Mouse (Mus musculus) retina, embryonic 14.5 days (tissue): ENCODE measurements at regions not wholly inside any gene's neighbourhood (a gene's known extent, or its start where the extent isn't known, plus 50 kb on each side); places are given as distances from the start of the nearest gene placed in this dataset.

ENCODE experiments used
- DNase-seq: peaks from one replicate; pipeline ENCODE4 v3.0.0-alpha.2; 2015; ENCODE audit warnings: low spot score

DNA sequence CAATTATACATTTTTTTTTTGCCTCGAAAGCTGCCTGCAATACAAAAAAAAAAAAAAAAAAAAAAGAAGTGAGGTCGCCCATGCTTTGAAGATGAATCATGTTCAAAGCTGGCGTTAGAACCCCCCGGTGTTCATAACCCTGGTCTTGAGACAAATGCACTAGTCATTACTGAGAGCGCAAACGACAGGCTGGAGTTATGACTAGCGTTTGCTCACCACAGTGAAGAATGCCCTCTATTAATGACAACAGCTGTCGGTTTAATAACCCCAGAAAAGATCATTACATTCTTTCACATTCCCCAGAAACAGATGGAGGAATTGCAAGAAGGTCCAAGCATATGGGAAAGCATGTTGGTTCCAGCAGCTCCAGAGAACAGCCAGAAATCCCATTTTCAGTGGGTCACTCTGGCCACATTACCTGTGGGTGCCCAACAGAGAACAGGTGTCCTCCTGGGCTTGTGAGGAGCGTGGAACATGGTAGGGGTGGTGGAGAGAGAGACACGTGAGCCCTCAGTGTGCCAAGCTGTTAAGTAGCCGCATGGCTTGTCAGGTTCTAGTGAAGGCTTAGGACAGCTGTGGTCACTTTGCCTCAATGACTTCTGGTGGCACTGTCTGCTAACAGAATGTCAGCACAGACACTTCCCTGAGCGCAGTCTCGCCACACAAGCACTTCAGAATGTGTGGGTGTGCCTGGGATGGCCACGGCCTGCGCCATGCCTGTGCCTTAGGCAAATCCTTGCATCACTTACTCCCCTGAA, 60.4 kb downstream of the Aipl1 start:
- DNase-seq: no peak

DNA sequence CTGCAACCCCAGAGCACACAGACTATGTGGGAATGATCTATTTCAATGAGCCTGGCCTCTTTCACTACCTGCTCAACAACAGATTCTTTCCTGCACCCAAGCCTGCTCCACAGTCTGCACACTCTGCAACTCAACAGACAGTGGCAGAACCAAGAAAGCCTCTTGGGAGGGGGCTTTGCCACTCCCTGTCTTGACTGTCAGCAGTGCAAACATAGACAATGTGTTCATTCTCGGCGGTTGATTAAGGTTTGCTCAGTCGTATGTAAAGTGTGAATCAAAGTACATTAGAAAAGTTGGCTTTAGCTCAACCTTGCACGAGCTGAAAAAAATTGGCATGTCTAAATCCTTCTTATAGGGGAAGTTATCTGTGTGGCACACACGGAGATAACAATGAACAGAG, 66.0 kb downstream of the Aipl1 start:
- DNase-seq: no peak

DNA sequence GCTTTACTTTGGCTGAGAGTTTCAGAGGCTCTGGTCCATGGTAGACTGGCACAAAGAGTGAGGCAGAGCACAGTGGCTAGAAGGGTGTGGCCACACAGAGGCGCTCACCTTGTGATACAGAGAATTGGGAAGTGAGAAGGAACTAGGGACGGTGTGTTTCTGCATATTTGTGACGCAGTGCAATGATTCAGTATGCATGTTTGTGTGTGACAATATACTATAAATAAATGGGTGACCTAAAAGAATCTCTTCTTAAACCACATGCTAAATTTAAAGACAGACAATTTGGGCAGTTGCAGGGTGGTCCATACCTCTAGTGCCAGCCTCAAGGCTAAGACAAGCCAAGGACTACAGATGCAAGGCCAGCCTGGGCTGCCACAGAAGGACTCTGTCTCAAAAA, 75.0 kb downstream of the Aipl1 start:
- no peak for DNase-seq

DNA sequence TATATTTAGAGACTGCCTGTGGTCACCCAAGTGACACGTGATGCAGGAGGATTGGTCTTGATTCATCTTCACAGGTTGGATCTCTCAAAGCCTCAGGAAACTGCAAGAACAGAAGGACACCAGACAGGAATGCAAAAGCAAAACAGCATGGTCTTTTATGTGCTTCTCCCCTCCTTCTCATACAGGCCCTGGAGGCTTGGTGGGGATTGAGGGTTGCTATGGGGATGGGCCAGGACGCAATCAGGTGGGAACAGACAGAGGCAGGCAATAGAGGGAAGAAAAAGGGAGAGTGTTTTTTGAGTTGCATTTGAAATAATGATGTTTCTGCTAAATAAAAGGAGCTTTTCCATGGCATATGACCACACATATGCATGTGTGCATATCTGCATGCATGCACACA, 84.8 kb downstream of the Aipl1 start:
- no peak for DNase-seq

DNA sequence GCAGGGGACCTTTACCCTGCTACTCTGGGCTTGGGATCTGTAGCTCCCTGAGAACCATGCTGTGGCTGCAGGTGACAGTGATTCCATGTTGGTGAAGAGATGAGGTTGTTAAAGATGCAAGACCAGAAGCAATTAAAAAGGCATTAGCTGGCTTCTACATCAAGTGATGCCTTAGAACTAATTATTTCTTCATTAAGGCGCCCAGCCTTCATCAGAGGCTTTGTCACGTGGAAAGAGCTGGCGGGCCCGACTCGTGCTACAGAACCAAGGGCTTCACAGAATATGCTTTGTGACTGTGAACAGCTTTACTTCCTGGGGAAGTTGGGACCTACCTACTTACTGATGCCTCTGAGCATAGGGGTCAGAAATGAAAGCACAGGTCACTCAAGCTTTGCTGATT, 90.1 kb downstream of the Aipl1 start:
- DNase-seq: no peak

DNA sequence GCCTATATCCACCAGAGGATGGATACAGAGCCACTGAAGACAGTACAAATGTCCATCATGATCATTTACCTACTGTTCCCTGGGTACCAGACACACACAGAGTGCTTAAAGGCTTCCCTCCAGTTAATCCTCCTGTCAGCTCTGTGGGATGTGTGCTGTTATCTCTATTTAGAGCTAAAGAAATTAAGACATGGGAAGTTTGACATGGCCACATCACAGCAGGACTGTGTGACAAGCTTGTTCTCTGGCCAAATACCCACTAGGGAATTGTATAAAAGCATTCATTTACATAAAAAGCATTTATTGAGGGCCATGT, 92.3 kb downstream of the Aipl1 start:
- DNase-seq: no peak

DNA sequence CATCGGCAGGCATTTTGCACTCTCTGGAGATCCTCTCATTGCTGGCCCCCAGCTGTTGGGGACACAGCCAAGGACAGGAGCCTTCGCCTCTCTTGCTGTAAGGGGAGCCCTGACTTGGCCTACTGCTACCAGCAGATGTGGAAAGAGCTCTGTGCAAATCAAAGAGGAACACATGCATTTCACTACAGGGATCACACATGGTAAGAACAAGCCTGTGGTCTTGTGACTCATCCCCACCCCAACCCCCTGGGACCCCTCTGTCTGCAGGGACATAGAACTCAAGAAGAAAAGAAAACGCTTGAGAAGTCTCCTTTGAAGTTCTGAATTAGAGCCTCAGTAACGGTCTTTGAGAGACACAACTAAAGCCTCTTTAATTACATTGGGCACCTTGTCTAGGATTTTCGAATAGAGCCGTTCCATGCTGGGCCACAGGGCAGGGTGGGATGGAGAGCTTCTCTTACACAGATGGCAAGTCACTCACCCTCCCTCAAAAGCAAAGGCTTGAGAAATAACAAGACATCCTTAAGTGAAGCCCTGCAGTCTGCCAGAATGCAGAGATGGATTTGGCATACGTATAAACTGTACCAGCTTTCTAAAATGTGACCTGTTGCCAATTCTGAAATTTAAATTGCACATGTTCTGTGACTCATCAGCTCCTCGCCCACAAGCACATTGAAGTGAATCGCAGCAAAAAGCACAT, 92.8 kb downstream of the Aipl1 start:
- DNase-seq: no peak

DNA sequence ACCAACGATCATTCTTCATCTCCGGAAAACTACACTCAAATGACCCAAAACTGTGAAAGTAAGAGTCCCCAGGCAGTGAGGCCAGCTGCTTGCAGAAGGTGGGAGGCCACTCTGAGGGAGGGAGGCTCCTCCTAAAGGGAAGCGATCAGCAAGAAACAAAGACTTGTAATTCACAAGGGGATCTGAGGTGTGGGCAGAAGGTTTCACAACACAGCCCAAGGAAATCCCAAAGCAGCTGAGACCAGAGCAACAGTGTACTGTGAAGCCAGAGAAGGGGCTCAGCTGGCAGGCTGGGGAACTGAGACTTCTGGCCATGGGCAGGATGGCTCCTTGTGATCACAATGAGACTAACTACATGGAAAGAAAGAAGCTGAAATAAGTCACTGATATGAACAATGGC, 93.8 kb downstream of the Aipl1 start:
- no peak for DNase-seq

DNA sequence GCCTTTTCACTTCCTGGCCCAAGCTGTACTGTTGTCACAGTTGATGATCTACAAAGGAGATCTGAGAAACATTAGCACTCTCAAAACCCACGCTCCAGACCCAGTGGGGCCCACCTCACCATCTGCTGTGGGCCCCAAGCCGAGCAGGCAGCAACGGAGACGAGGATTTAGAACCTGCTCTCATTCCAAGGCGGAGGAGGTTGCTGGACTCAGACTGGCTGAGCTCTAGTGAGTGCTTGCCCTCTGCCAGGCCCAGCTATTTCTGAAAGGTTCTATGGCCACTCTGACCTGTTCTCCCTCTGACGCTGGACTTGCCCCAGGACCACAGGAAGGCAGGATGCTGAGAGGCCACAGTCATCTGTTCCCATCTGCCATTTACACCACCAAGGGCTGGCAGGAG, 98.2 kb downstream of the Aipl1 start:
- no peak for DNase-seq

DNA sequence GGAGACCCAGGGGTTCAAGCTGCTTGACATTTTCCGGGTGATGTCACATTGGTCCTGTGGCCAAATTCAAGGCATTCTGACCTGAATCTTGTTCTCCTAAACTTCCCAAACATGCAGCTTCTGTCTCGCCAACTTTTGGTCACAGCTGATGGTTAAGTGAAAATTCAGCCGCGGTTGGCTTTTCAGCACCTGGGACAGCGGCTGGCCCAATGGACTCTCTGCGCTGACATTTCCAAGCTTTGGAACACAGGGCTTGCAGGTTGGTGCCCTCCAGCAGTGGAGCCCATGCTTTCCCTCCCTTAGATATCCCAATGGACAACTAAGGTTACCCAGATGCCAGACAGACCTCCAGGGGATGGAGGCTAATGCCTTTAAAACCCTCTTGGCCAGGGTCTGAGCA, 100.2 kb downstream of the Aipl1 start:
- DNase-seq: peak; percentile 46

DNA sequence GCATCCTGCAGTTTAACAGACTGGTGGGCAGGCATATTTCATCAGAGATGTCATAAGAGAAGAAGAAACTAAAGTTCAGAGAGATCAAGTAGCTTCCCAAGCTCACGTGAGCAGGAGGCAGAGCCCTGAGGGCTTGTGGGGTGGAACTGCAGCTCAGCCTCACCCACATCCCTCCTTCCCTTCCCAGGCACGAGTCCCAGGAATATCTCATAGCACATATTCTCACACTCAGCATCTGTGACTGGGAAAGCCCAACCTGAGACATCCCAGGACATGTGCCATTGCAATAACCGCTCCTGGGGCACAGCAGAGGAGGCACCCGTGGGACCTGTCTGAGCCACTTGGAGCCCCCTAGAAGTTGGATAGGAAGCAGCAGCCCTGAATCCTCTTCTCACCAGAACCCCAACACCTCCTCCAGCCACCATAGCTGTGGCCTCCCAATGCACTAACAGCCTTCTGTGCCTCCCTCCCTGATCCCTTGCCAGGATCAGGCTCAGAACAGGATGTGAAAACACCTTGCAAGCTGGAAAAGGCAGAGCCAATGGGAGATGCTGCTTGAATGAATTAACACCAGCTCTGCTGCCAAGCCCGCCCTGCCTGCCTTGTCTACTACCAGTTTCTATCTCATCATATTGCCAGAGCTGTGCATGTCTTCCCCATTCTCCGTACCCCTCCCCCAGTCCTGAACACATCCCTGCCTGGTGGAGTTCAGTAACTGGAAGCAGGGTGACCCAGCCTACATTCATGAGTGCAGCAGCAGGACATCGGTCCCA, 107.4 kb downstream of the Aipl1 start:
- no peak for DNase-seq

DNA sequence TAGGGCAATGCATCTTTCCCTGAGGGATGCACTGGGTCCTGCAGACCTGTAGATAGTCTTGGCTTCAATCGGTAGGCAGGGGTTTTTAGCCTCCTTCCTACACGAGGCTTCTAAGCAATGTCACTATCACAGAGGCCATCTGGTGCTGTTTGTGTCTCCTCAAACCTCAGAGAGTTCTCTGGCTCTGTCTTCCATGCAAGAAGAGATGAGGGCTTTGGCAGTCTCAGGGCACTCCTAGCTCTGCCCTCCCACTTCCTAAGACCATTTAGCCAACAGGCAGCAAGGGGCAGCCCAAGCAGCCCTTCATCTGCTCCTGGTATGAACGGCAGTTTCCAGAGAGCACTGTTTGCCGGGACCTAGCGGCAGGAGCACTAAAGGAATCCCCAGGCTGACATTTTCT, 122.6 kb downstream of the Aipl1 start:
- no peak for DNase-seq

DNA sequence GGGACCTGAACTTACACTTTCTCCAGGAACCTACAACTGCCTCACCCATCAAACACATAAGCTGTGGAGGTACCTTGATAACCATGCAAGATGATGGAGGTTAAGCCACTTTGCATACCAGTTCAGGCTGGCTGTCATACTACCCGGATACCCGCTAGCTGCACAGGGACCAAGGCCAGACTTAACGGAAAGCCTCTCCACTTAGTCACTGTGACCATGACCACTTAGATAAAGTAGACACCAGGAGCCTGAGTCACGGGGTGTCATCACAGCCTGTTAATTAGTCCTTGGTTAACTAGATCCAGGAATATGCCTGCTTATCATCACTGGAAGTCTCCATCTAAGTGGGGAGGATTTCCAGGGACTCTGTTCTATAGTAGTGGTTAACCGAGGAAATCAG, 124.7 kb downstream of the Aipl1 start:
- no peak for DNase-seq

DNA sequence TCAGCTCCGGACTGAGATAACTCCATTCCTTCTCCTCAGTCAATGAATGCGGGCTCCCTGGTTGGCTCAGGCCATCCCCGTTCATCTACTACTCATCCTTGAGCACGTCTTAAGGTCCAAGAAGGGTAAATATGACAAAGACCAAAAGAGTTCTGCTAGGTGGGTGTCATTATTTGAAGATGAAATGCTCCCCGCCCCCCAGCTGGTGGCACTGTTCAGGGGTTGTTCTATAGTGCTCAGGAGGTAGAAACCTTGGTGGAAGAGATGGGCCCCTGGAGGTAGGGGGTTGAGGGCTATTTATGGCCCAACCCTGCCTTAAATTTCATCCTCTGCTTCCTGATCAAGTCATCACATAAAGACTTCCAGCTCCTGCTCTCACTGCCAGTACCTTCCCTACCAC, 126.0 kb downstream of the Aipl1 start:
- no peak for DNase-seq

DNA sequence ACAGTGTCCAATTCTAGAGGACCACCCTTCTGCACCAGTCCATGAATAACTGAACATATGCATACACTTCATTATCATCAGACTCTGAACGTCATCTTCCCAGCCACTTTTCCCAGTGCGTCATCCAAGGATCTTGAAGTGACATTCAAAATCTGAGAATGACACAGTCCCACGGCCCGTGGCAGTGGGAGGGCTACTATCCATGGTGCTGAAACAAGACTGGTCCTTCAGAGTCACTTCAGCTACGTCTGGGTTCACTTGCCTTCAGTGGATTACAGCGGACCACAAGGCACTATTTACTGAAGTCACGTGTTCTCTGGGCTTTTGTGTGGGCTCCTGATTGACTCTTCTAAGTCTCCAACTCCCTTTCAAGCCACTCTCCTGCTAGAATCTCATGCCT, 128.7 kb downstream of the Aipl1 start:
- DNase-seq: peak; percentile 27

DNA sequence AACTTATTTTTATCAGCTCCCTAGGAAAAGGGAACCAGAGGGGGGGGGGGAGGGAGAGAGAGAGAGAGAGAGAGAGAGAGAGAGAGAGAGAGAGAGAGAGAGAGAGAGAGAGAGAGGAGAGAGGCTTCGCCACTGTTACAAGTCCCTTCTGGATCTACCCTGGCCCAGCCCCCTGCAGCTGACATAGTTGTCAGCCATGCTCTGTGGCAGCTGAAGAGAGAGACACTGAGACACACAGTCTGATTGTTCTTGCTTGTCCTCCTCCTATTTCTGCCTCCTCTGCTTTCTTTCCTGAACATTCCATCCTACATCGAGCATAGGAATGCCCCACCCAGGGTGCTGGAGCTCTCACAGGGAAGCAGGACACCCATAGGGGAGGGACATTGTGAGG, 134.3 kb downstream of the Aipl1 start:
- no peak for DNase-seq

DNA sequence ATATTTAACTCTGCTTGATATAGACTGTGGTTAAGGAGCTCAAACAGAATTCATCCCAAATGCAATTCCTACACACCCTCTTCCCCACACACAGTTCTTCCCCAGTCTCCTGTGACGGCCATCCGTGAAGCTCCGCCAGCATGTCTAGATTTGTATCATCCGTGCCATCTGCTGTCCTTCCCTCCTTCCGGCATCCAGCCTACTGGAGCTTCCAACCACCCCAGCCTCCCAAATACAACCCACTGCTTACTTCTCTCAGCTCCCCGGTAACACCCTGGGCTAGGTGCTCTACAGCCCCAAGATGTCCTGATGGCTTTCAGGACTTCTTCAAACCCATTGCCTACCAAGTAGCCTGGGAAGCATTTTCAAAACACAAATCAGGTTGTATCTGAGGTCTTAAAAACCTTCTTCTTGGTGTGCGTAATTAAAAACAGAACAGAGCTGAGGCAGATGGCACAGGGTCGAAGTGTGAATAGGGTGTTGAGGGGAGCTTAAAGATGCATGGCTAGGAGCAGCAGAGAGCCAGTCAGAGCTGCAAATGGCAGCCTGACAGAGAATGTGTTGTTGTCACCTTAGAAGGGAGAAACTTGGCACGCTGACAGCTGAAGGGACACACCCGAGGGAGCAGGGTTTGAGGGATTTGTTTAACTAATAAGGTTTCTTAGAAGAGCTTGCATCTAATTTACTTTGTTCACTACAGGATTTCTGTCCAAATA, 134.8 kb downstream of the Aipl1 start:
- DNase-seq: no peak

DNA sequence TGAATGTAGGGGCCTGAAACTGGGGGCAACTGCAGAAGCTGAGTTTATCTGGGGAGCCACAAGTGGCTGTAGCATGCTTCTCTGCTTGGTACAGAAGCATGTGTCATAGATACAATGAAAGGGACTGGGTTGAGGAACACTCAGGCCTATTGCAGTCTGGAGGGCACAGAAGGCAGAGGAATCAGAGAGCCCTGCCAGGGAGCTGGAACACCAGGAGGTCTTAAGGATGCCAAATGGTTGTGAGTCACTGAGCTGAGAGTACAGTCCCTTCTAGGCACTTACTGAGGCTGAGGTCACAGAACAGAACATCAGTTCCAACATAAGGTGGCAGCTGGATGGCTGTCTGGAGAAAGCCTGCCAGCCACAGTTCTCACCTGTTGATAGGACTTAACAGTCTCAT, 136.5 kb downstream of the Aipl1 start:
- DNase-seq: no peak

DNA sequence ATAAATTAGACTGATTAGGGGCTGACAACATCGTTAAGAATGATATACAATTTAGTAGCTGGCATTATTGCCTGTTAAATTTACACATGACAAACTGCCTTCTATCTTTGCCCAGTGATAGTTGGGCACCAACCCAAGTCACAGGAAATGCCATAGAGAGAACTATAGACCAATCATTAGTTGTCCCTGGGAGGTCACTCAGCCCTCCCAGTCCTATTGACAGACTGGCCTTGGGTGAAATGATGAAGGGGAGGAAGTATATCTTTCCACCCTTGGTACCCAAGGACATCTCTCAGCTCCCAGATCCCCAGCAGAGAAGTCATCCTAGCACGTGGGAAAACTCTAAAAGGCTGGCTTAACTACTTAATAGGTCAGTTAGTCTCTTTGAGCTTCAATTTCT, 139.8 kb downstream of the Aipl1 start:
- DNase-seq: no peak

DNA sequence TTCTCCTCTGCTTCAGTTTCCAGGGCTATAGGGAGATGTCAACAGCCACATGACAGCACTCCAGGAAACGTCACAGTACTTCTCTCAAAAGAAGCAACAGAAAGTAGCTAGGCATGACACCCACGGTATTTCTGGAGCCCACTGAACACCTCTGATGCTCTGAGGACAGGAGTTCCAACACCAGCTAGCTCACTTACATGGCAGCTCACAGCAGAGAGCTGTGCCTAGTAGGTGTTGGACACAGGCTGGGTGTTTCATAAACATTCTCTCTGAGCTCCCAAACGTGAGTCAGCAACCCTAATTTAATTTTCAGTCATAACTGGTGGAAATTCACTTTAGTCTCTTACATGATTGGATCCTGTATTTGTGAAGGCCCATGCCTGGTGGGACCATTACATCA, 140.2 kb downstream of the Aipl1 start:
- DNase-seq: no peak

DNA sequence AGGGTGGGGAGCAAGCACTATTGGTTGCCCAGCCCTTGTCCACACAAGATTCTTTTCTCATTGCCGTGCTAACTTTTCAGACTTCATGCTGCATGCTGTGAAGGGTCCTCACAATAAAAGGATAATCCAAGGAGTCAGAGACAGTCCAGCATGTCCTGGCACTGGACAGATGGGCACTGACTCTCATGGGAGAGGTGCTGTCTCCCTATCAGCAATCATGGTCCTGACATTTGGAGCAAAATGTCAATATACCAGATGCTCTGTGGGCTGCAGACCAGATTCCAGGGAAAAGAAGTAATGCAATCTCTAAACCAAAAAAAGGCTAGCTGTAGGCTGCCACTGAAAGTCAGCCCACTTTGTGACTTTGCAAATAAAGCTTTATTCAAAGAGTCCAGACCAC, 141.5 kb downstream of the Wscd1 start:
- DNase-seq: no peak

DNA sequence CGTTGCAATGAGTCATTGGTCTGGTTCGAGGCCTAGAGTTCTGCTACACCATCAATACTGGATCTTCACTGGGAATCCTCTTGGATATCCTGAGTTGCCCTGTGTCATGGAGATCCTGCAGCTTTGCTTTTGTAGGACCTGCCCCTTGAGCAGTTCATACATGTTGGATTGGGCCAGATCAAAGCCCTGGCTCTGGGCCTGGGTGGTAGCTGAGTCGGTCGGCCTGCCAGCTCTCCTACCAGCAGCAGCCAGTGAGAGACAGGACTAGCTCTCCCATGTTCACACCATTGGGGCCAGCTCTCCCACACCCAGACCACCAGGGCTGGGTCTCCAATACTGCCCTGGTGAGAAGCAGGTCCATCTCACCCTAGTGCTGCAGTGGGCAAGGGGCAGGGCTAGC, 139.4 kb downstream of the Wscd1 start:
- DNase-seq: no peak

DNA sequence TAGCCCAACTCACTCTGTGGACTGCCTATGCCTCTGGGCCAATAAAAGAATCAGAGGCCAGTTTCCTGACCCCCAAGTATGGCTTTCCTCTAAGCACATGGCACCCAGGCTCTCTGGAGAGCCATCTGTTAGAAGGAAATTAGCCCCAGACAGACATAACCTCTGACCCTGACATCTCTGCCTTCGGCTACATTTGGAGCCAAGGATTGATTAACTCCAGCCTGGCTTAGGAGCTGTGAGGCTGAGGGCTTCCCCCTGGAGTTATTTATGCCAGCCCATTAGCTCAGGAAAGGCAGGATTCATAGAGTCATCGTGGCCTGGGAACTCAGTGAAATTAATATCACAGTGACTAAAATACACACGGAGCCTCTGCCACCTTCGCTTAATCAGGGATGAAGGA, 137.5 kb downstream of the Wscd1 start:
- no peak for DNase-seq
